Mouse (Mus musculus): ENCODE measurements around the gene Gm45208. TPM values are rescaled to one million over a fixed set of nuclear protein-coding genes. Genes with fewer than 3 reads are reported as not detected.

Gene Gm45208
- polyA plus RNA-seq, 1 experiment from 2014 or later: not detected

- Histone ChIP-seq H3K9ac (no peak overlapping the region), H3K27ac (no peak overlapping the region), H3K9me3 (no peaks in the 10 kb centered on the region), H3K4me2 (replicated peaks) (no peak overlapping the region), H3K27me3 (no peaks in the 10 kb centered on the region), H3K4me3 (no peak overlapping the region), H3K36me3 (peaks cover 4% of the 10 kb centered on the region; the same call in 1 of the 2 replicates), H3K4me1 (no peaks in the 10 kb centered on the region)
- WGBS: 75% methylated on average over 7 of the region's 7 CpGs
- ATAC-seq (ENCODE audit: insufficient number of reproducible peaks, insufficient read depth, low FRiP score, low TSS enrichment): no peak
Observed at GRCm38 (mm10) chrX:7778450-7779244, 56.6 kb downstream of the Gm45208 start.

GRCm38 (mm10) chrX:7779294-7779693 is 57.2 kb downstream of the Gm45208 start:
- WGBS: 30% methylated on average over 3 of the region's 3 CpGs
- ATAC-seq (ENCODE audit: insufficient number of reproducible peaks, insufficient read depth, low FRiP score, low TSS enrichment): no peak
- no peak overlapping the region for H3K27ac ChIP-seq
- H3K9ac ChIP-seq: no peak overlapping the region
- no peak overlapping the region for H3K4me3 ChIP-seq
- H3K4me2 ChIP-seq (replicated peaks): no peak overlapping the region
- no peaks in the 10 kb centered on the region for H3K27me3 ChIP-seq
- no peaks in the 10 kb centered on the region for H3K9me3 ChIP-seq
- H3K36me3 ChIP-seq: no peaks in the 10 kb centered on the region
- no peaks in the 10 kb centered on the region for H3K4me1 ChIP-seq

Other genes with a start within 250 kb of the Gm45208 start
- gene Foxp3, start 148.6 kb upstream of the Gm45208 start, polyA plus RNA-seq (2016; fragmentation: Nextera tagmentation; extraction: Ambion mirVana): 0.08 TPM in 1 of 2 replicates, not detected in the other
- 3.5 TPM in 2 replicates for gene Ppp1r3f, start 148.0 kb upstream of the Gm45208 start, polyA plus RNA-seq (2016; fragmentation: Nextera tagmentation; extraction: Ambion mirVana)
- 32.4 TPM in 2 replicates for gene Ccdc22, start 116.7 kb upstream of the Gm45208 start, polyA plus RNA-seq (2016; fragmentation: Nextera tagmentation; extraction: Ambion mirVana)
- 0.04 and 0.09 TPM in 2 replicates for gene Cacna1f, start 115.2 kb upstream of the Gm45208 start, polyA plus RNA-seq (2016; fragmentation: Nextera tagmentation; extraction: Ambion mirVana)
- gene Syp, start 83.8 kb upstream of the Gm45208 start, polyA plus RNA-seq (2016; fragmentation: Nextera tagmentation; extraction: Ambion mirVana): 7.7 and 11.1 TPM in 2 replicates
- 6.6 and 7.1 TPM in 2 replicates for gene Prickle3, start 65.0 kb upstream of the Gm45208 start, polyA plus RNA-seq (2016; fragmentation: Nextera tagmentation; extraction: Ambion mirVana)
- gene Plp2, start 50.9 kb upstream of the Gm45208 start, polyA plus RNA-seq (2016; fragmentation: Nextera tagmentation; extraction: Ambion mirVana): 58.4 and 63.2 TPM in 2 replicates
- gene Magix, start 41.0 kb upstream of the Gm45208 start, polyA plus RNA-seq (2016; fragmentation: Nextera tagmentation; extraction: Ambion mirVana): 0.11 and 0.15 TPM in 2 replicates
- gene Gpkow, start 25.1 kb upstream of the Gm45208 start, polyA plus RNA-seq (2016; fragmentation: Nextera tagmentation; extraction: Ambion mirVana): 38.7 and 39.6 TPM in 2 replicates
- gene Wdr45, start 7.9 kb upstream of the Gm45208 start, polyA plus RNA-seq (2016; fragmentation: Nextera tagmentation; extraction: Ambion mirVana): 32.3 and 33.0 TPM in 2 replicates
- gene Praf2, start 6.2 kb downstream of the Gm45208 start, polyA plus RNA-seq (2016; fragmentation: Nextera tagmentation; extraction: Ambion mirVana): 69.9 and 71.0 TPM in 2 replicates
- 18.9 and 27.5 TPM in 2 replicates for gene Ccdc120, start 28.7 kb downstream of the Gm45208 start, polyA plus RNA-seq (2016; fragmentation: Nextera tagmentation; extraction: Ambion mirVana)
- gene Tfe3, start 40.3 kb downstream of the Gm45208 start, polyA plus RNA-seq (2016; fragmentation: Nextera tagmentation; extraction: Ambion mirVana): 31.8 and 32.1 TPM in 2 replicates
- 50.4 and 53.5 TPM in 2 replicates for gene Gripap1, start 67.5 kb downstream of the Gm45208 start, polyA plus RNA-seq (2016; fragmentation: Nextera tagmentation; extraction: Ambion mirVana)
- gene Kcnd1, start 100.0 kb downstream of the Gm45208 start, polyA plus RNA-seq (2016; fragmentation: Nextera tagmentation; extraction: Ambion mirVana): 2.3 and 2.4 TPM in 2 replicates
- 67.4 and 70.2 TPM in 2 replicates for gene Otud5, start 119.1 kb downstream of the Gm45208 start, polyA plus RNA-seq (2016; fragmentation: Nextera tagmentation; extraction: Ambion mirVana)
- 5.9 and 6.0 TPM in 2 replicates for gene Pim2, start 156.0 kb downstream of the Gm45208 start, polyA plus RNA-seq (2016; fragmentation: Nextera tagmentation; extraction: Ambion mirVana)
- 30.4 and 33.1 TPM in 2 replicates for gene Slc35a2, start 161.8 kb downstream of the Gm45208 start, polyA plus RNA-seq (2016; fragmentation: Nextera tagmentation; extraction: Ambion mirVana)
- gene Pqbp1, start 177.0 kb downstream of the Gm45208 start, polyA plus RNA-seq (2016; fragmentation: Nextera tagmentation; extraction: Ambion mirVana): 147 and 162 TPM in 2 replicates
- 167 and 169 TPM in 2 replicates for gene Timm17b, start 177.1 kb downstream of the Gm45208 start, polyA plus RNA-seq (2016; fragmentation: Nextera tagmentation; extraction: Ambion mirVana)
- gene Gm10491, start 185.6 kb downstream of the Gm45208 start, polyA plus RNA-seq (2016; fragmentation: Nextera tagmentation; extraction: Ambion mirVana): not detected in 2 replicates
- not detected in 2 replicates for gene Gm10490, start 187.3 kb downstream of the Gm45208 start, polyA plus RNA-seq (2016; fragmentation: Nextera tagmentation; extraction: Ambion mirVana)
- gene Pcsk1n, start 197.6 kb downstream of the Gm45208 start, polyA plus RNA-seq (2016; fragmentation: Nextera tagmentation; extraction: Ambion mirVana): 7.1 and 9.4 TPM in 2 replicates
- gene Eras, start 206.4 kb downstream of the Gm45208 start, polyA plus RNA-seq (2016; fragmentation: Nextera tagmentation; extraction: Ambion mirVana): not detected in 2 replicates
- 49.3 and 53.7 TPM in 2 replicates for gene Hdac6, start 225.6 kb downstream of the Gm45208 start, polyA plus RNA-seq (2016; fragmentation: Nextera tagmentation; extraction: Ambion mirVana)

Data from embryonic facial prominence, embryonic 12.5 days (tissue).